Mouse (Mus musculus) layer of hippocampus, adult 9-10 months (tissue): Measurements from ENCODE around the gene Nacc1.

Source experiments
- DNase-seq: peaks from one replicate; pipeline ENCODE4 v3.0.0; 2022; ENCODE audit warnings: low spot score

Gene Nacc1

GRCm38 (mm10) chr8:84687705-84688100 is at the start of gene Nacc1:
Gene Nacc1 (minus strand): TSS chr8:84687862.
- no peak for DNase-seq

- no peak for DNase-seq
These were observed 48.9 kb upstream of the Nacc1 start for GRCm38 (mm10) chr8:84736521-84736920.

- DNase-seq, result no peak
These were observed 47.9 kb upstream of the Nacc1 start for GRCm38 (mm10) chr8:84735597-84735996.

- DNase-seq, result no peak
These were observed 47.0 kb upstream of the Nacc1 start for GRCm38 (mm10) chr8:84734680-84735079.

GRCm38 (mm10) chr8:84733959-84734358 is 46.3 kb upstream of the Nacc1 start:
- no peak for DNase-seq

- DNase-seq, result no peak
These were observed 45.3 kb upstream of the Nacc1 start for GRCm38 (mm10) chr8:84732996-84733395.

GRCm38 (mm10) chr8:84732545-84732944 is 44.9 kb upstream of the Nacc1 start:
- no peak for DNase-seq

GRCm38 (mm10) chr8:84731371-84732177 is 43.9 kb upstream of the Nacc1 start:
- no peak for DNase-seq

- no peak for DNase-seq
These were observed 43.1 kb upstream of the Nacc1 start for GRCm38 (mm10) chr8:84730541-84731370.

GRCm38 (mm10) chr8:84729921-84730362 is 42.3 kb upstream of the Nacc1 start:
- no peak for DNase-seq

GRCm38 (mm10) chr8:84728474-84728873 is 40.8 kb upstream of the Nacc1 start:
- DNase-seq, result no peak

- no peak for DNase-seq
These were observed 38.2 kb upstream of the Nacc1 start for GRCm38 (mm10) chr8:84725941-84726259.

GRCm38 (mm10) chr8:84725246-84725940 is 37.7 kb upstream of the Nacc1 start:
- no peak for DNase-seq

- DNase-seq, result no peak
These were observed 37.0 kb upstream of the Nacc1 start for GRCm38 (mm10) chr8:84724683-84725082.

- no peak for DNase-seq
These were observed 35.9 kb upstream of the Nacc1 start for GRCm38 (mm10) chr8:84723571-84723900.

GRCm38 (mm10) chr8:84722850-84723570 is 35.3 kb upstream of the Nacc1 start, which contains the start of gene G430095P16Rik:
Gene G430095P16Rik (plus strand): TSS chr8:84723007.
- no peak for DNase-seq

GRCm38 (mm10) chr8:84722530-84722849 is 34.8 kb upstream of the Nacc1 start:
- DNase-seq, result no peak

- DNase-seq, result no peak
These were observed 31.5 kb upstream of the Nacc1 start for GRCm38 (mm10) chr8:84718959-84719690.

- no peak for DNase-seq
These were observed 30.8 kb upstream of the Nacc1 start for GRCm38 (mm10) chr8:84718476-84718875.

GRCm38 (mm10) chr8:84716790-84717189 is 29.1 kb upstream of the Nacc1 start:
- no peak for DNase-seq

- no peak for DNase-seq
These were observed 28.3 kb upstream of the Nacc1 start for GRCm38 (mm10) chr8:84715893-84716468.
